Mouse (Mus musculus) limb, embryonic 15.5 days (tissue): ENCODE data around the gene Elfn2. TPM values are rescaled to one million over a fixed set of nuclear protein-coding genes. Genes with fewer than 3 reads are reported as not detected.

Experiments used
- ATAC-seq: fragments of 200-750 bp; cut with Nextera tagmentation; 2 replicates; pipeline ENCODE4 v1.8.0; 2017; ENCODE audit warnings: low read depth, moderate TSS enrichment; ENCODE audit not compliant: insufficient number of reproducible peaks, low FRiP score, low TSS enrichment
- H3K27ac ChIP-seq: fragments of 300-500 bp; sonication (generic); 2 replicates; pipeline ENCODE4 v1.5.1; 2015; ENCODE audit warnings: moderate library complexity, mild to moderate bottlenecking, inconsistent platforms
- H3K27me3 ChIP-seq: fragments of 300-500 bp; sonication (generic); 2 replicates; pipeline ENCODE4 v1.6.1; 2015; ENCODE audit warnings: inconsistent platforms
- H3K36me3 ChIP-seq: fragments of 300-500 bp; sonication (generic); 2 replicates; pipeline ENCODE4 v1.6.1; 2015; ENCODE audit warnings: inconsistent platforms
- H3K4me1 ChIP-seq: fragments of 300-500 bp; sonication (generic); 2 replicates; pipeline ENCODE4 v1.6.1; 2015; ENCODE audit warnings: inconsistent platforms
- H3K4me2 ChIP-seq: fragments of 300-500 bp; sonication (generic); 2 replicates; pipeline ENCODE4 v1.6.1; 2015; ENCODE audit warnings: mild to moderate bottlenecking, inconsistent platforms
- H3K4me3 ChIP-seq: fragments of 300-500 bp; sonication (generic); 2 replicates; pipeline ENCODE4 v1.5.1; 2015; ENCODE audit warnings: mild to moderate bottlenecking, inconsistent platforms
- H3K9ac ChIP-seq: fragments of 300-500 bp; sonication (generic); 2 replicates; pipeline ENCODE4 v1.6.1; 2015; ENCODE audit warnings: inconsistent platforms
- H3K9me3 ChIP-seq: fragments of 300-500 bp; sonication (generic); 2 replicates; pipeline ENCODE4 v1.6.1; 2016; ENCODE audit warnings: inconsistent platforms
- WGBS: fragments of 180-500 bp; shearing (Covaris S2); methylation state at CpG from one replicate; pipeline ENCODE4 v1.1.7; 2015; 5-methylcytosine and 5-hydroxymethylcytosine counted together
- polyA plus RNA-seq: library from polyadenylated mRNA; unstranded; fragments of >200 nt; fragmentation: Nextera tagmentation; extraction: Ambion mirVana; gene quantifications from 2 replicates; pipeline ENCODE4 v1.2.1, GENCODE M21; 2015

Gene Elfn2
- polyA plus RNA-seq, 1 experiment from 2014 or later = 0.05 TPM

DNA sequence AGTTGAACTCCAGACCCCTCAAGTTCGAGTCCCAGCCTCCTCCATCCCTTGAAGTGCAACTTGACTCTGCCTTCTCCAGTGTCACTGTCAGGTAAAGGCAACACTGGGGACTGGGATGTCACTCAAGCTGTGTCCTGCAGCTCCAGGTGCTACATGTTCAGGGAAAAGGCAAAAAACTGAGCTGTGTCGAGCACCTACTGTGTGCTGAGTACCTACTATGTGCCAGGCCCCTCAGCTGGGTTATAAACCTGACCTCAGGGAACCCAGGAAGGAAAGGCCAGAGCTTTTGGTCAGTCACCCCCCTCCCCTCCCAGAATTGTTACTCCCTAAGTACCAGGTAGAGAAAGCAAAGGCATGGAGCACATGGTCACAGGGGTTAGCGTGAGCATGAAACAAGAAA is 19.1 kb downstream of the Elfn2 start:
- peaks cover 18% of the 10 kb centered on the region for H3K27me3 ChIP-seq
- H3K4me2 ChIP-seq = no peak overlapping the region
- 50% methylated on average over 3 of the region's 3 CpGs for WGBS
- no peaks in the 10 kb centered on the region for H3K9me3 ChIP-seq
- H3K9ac ChIP-seq = no peak overlapping the region
- H3K27ac ChIP-seq = no peak overlapping the region
- no peak for ATAC-seq
- no peaks in the 10 kb centered on the region for H3K4me1 ChIP-seq
- H3K4me3 ChIP-seq = no peak overlapping the region
- no peaks in the 10 kb centered on the region for H3K36me3 ChIP-seq

DNA sequence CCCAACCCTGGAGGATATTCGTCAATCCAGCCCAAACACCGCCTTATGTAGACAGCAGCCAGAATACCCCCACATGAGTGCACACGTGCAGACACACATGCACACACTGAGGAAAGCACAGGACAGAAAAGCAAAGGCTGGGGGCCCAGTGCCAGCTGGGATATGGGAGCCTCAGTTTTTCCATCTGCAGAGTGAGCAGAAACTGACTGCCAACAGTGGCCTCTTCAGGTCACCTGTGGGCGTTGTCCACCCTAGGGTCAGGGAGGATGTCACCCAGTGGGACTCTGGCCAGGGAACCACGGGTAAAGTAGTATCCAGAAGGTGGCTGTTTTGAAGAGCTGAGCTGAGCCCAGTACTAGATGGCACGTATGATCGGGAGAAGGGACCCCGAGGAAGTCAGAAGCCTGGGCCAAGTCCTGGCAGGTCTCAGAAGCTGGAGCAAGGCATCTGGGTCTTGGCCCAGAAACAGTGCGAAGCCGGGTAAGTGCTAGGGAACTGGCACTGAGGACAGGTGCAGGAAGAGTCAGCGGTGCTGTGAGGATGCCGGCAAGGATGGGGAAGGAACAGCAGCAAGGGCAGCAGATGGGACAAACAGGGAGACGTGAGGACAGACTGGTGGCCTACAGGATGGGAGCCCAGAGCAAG is 20.0 kb downstream of the Elfn2 start:
- peaks cover 18% of the 10 kb centered on the region for H3K27me3 ChIP-seq
- no peak overlapping the region for H3K9ac ChIP-seq
- no peaks in the 10 kb centered on the region for H3K4me1 ChIP-seq
- H3K36me3 ChIP-seq = no peaks in the 10 kb centered on the region
- no peak overlapping the region for H3K4me3 ChIP-seq
- 75% methylated on average over 13 of the region's 13 CpGs for WGBS
- H3K4me2 ChIP-seq = no peak overlapping the region
- no peaks in the 10 kb centered on the region for H3K9me3 ChIP-seq
- ATAC-seq = no peak
- no peak overlapping the region for H3K27ac ChIP-seq

DNA sequence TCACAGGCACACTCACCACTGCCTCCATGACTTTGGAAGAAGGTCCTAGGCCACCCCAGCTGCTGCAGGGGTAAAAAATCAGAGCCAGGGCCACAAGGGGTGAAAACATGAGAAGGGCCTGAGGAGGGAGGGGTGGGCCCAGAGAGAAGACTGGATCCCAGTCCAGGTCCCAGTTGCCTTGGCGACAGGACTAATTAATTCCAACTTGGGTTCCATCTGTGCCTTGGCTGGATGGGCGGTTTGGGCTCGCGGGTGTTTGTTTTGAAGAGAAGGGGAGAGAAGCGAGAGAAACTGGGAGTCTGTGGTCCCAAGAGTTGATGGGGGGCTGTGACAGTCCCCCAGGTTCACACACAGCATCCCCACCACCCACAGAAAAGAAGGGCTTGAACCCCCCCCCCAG is 20.5 kb downstream of the Elfn2 start:
- H3K9me3 ChIP-seq = no peaks in the 10 kb centered on the region
- no peak for ATAC-seq
- WGBS = 26% methylated on average over 5 of the region's 5 CpGs

DNA sequence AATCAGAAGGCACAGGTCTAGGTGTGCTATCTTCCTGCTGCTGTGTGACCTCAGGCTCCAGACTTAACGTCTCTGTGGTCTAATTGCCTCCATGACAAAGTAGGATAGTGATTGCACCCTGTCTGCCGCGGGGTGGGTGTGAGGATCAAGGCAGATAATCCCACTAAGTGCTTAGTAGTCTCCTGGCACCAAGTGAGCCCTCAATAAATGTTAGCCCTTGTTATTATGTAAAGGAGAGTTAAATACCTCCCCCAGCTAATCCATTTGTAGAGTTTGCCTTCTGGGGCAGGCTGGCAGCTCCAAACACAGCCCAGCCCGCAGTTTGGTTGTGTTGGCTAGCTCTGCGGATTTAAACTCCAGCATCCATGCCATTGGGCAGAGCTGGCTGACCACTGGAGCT is 22.8 kb downstream of the Elfn2 start:
- Histone ChIP-seq H3K9me3 (no peaks in the 10 kb centered on the region), H3K9ac (no peak overlapping the region), H3K4me2 (no peak overlapping the region), H3K27me3 (peaks cover 18% of the 10 kb centered on the region), H3K27ac (no peak overlapping the region), H3K4me1 (peaks cover 9% of the 10 kb centered on the region; the same call in 1 of the 2 replicates), H3K36me3 (no peaks in the 10 kb centered on the region), H3K4me3 (no peak overlapping the region)
- WGBS = 13% methylated on average over 5 of the region's 5 CpGs
- ATAC-seq = no peak

More for the DNA sequence above, 20.5 kb downstream of the Elfn2 start:
- peaks cover 18% of the 10 kb centered on the region for H3K27me3 ChIP-seq
- no peak overlapping the region for H3K9ac ChIP-seq
- no peak overlapping the region for H3K4me3 ChIP-seq
- H3K27ac ChIP-seq = no peak overlapping the region
- no peak overlapping the region for H3K4me2 ChIP-seq
- no peaks in the 10 kb centered on the region for H3K4me1 ChIP-seq
- no peaks in the 10 kb centered on the region for H3K36me3 ChIP-seq

DNA sequence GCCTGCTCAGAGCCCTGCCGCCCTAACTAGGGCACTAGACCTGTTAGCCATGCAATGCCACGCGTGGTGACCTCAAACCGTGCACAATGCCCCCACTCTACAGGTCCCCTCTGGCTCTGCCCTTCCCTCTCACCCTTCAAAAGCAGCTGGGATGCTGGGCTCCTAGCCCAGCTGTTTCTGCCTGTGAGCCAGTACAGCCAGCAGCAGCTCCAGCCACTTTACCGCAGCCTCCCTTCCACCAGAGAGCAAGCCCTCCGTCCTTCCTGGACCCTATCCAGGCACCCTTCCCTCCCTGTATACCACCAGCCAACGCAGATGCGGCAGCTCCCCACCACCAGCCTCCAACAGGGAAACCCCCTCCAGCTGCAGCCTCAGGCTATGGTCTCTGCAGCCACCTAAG is 26.1 kb downstream of the Elfn2 start:
- H3K4me1 ChIP-seq = peaks cover 9% of the 10 kb centered on the region; the same call in 1 of the 2 replicates
- H3K4me2 ChIP-seq = no peak overlapping the region
- no peak overlapping the region for H3K4me3 ChIP-seq
- H3K27me3 ChIP-seq = peaks cover 6% of the 10 kb centered on the region
- H3K36me3 ChIP-seq = no peaks in the 10 kb centered on the region
- H3K9me3 ChIP-seq = no peaks in the 10 kb centered on the region
- 45% methylated on average over 8 of the region's 8 CpGs for WGBS
- no peak for ATAC-seq
- no peak overlapping the region for H3K27ac ChIP-seq
- H3K9ac ChIP-seq = no peak overlapping the region

DNA sequence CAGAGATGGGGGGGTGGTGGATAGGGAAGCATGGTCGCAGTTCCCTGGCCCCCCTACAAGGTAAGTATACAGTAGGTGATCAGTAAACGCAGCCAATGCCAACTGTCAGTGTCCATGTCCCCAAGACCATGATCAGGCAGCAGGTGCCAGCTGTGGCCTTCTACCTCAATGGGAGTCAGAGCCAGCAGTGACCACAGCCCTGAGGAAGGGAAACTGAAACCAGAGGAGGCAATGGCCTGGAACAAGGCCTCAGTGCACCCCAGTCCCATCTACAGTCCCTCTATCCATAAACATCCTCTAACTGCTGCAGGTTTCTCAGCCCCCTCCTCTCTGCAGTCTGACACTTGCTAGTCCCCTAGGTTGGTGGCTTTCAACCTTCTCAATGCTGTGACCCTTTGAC is 27.9 kb downstream of the Elfn2 start:
- no peak overlapping the region for H3K4me3 ChIP-seq
- no peak overlapping the region for H3K4me2 ChIP-seq
- H3K9me3 ChIP-seq = no peaks in the 10 kb centered on the region
- no peak overlapping the region for H3K9ac ChIP-seq
- peaks cover 9% of the 10 kb centered on the region; the same call in 1 of the 2 replicates for H3K4me1 ChIP-seq
- peaks cover under 1% of the 10 kb centered on the region for H3K27me3 ChIP-seq
- 88% methylated on average over 2 of the region's 2 CpGs for WGBS
- no peak for ATAC-seq
- H3K27ac ChIP-seq = no peak overlapping the region
- no peaks in the 10 kb centered on the region for H3K36me3 ChIP-seq

DNA sequence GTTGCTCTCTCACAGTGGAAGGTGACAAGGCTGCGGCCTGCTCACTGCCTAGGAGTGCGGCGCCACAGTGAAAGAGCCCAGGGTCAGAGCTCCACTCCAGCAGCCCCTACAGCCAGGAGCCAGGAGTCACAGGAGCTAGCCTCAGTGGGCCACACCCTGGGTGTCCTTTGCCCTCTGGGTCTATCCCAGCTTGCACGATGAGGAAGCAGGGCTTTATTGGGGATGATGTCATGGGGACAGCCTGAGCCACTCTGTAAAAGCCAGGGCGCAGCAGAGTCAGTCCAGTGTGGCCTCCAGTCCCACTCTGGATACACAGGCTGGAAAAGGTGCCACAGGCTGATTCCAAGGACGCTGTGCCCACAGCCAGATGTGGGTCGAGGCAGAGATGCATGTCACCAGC is 31.7 kb downstream of the Elfn2 start:
- ATAC-seq = no peak
- Histone ChIP-seq H3K9me3 (no peaks in the 10 kb centered on the region), H3K36me3 (no peaks in the 10 kb centered on the region), H3K27ac (no peak overlapping the region), H3K4me1 (peaks cover 22% of the 10 kb centered on the region), H3K4me2 (no peak overlapping the region), H3K9ac (no peak overlapping the region), H3K27me3 (0 out of 2 replicates have a peak, but pooled peaks cover 8% of the 10 kb centered on the region), H3K4me3 (no peak overlapping the region)
- WGBS = 68% methylated on average over 7 of the region's 7 CpGs

DNA sequence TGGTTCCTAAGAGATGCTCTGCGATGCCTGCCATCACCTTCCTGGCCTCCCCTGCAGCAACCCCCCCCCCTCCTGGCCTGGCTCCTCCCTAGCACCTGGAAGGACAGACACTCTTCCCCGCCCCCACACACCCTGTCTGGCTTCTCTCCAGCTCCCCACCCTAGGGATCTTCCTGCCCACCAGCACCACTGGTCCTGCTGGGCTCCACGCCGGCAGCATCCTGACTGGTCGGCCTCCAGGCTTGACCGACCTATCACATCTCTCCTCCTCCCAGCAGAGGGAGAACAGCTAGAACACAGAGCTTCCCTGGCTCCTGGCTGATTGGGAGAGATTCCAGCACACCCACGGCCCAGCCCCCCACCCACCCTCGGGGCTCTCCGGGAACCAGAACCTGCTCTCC is 34.5 kb downstream of the Elfn2 start:
- Histone ChIP-seq H3K27me3 (0 out of 2 replicates have a peak, but pooled peaks cover 8% of the 10 kb centered on the region), H3K9me3 (no peaks in the 10 kb centered on the region), H3K4me1 (peaks cover 32% of the 10 kb centered on the region), H3K4me2 (no peak overlapping the region), H3K4me3 (no peak overlapping the region), H3K27ac (no peak overlapping the region), H3K36me3 (no peaks in the 10 kb centered on the region), H3K9ac (no peak overlapping the region)
- 5% methylated on average over 9 of the region's 9 CpGs for WGBS
- ATAC-seq = no peak

DNA sequence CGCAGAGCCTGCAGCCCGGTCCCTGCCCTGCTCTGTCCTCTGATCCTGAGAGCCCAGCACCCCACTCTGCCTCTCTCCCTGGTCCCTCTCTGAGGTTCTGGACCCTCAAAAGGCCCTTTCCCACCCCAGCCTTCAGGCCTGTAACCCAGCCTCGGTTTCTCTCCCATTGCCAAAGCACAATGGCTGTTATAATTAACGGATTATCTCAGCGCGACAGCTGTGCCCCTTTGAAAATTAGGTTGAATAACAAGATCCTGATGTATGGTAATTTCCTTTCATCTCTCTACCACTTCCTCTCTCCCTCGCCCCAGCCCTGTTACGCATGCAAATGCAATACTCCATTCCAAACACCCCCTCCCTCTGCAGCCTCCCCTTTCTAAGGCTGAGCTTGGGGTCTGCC is 35.1 kb downstream of the Elfn2 start:
- no peak overlapping the region for H3K27ac ChIP-seq
- H3K36me3 ChIP-seq = no peaks in the 10 kb centered on the region
- no peak overlapping the region for H3K4me2 ChIP-seq
- H3K9me3 ChIP-seq = no peaks in the 10 kb centered on the region
- H3K27me3 ChIP-seq = 0 out of 2 replicates have a peak, but pooled peaks cover 8% of the 10 kb centered on the region
- peaks cover 32% of the 10 kb centered on the region for H3K4me1 ChIP-seq
- no peak for ATAC-seq
- H3K9ac ChIP-seq = no peak overlapping the region
- 27% methylated on average over 8 of the region's 8 CpGs for WGBS
- no peak overlapping the region for H3K4me3 ChIP-seq

DNA sequence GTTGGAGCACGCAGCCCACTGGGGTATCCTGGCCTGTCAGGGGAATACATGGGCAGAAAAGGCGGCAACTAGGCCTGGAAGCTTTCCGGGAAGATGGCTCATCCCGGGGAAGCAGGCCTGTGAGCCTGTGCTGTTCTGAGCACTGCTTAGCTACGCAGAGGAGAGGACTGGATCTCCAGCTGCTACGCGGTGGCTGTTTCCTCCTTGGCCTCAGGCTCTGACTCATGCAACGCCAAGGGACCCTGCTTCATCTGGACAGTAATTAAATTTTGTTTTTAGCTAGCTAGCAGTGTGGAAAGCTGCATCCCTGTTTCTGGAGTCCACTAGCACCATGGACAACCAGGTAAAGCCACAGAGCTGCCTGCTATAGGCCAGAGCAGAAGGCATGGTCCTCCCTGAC is 36.8 kb downstream of the Elfn2 start:
- ATAC-seq = no peak
- peaks cover 34% of the 10 kb centered on the region for H3K4me1 ChIP-seq
- H3K36me3 ChIP-seq = no peaks in the 10 kb centered on the region
- H3K27me3 ChIP-seq = 0 out of 2 replicates have a peak, but pooled peaks cover 12% of the 10 kb centered on the region
- no peak overlapping the region for H3K4me2 ChIP-seq
- no peak overlapping the region for H3K9ac ChIP-seq
- no peaks in the 10 kb centered on the region for H3K9me3 ChIP-seq
- H3K27ac ChIP-seq = no peak overlapping the region
- no peak overlapping the region for H3K4me3 ChIP-seq
- WGBS = 56% methylated on average over 8 of the region's 8 CpGs

DNA sequence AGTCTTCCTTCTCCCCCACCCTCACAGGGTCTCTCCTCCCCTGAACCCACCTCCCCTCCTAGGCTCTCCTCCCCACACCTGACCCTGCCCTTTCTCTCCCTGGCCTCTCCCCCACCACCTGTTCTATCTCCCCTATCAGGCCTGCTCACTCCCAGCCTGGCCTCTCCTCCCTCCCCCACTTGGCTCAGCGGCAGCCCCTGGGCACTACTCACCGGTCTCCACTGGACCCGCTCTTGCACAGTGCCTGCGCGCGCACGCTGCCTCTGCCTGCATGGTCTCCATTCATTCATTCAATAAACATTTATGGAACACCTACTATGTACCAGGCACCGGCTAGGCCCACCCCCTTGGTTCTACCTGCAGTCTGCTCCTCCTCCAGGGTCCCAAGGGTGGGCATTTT is 37.3 kb downstream of the Elfn2 start:
- H3K27ac ChIP-seq = no peak overlapping the region
- 0 out of 2 replicates have a peak, but pooled peaks cover 15% of the 10 kb centered on the region for H3K27me3 ChIP-seq
- peaks cover 34% of the 10 kb centered on the region for H3K4me1 ChIP-seq
- no peaks in the 10 kb centered on the region for H3K9me3 ChIP-seq
- H3K4me3 ChIP-seq = no peak overlapping the region
- WGBS = 85% methylated on average over 8 of the region's 8 CpGs
- H3K4me2 ChIP-seq = no peak overlapping the region
- no peaks in the 10 kb centered on the region for H3K36me3 ChIP-seq
- ATAC-seq = no peak
- no peak overlapping the region for H3K9ac ChIP-seq

DNA sequence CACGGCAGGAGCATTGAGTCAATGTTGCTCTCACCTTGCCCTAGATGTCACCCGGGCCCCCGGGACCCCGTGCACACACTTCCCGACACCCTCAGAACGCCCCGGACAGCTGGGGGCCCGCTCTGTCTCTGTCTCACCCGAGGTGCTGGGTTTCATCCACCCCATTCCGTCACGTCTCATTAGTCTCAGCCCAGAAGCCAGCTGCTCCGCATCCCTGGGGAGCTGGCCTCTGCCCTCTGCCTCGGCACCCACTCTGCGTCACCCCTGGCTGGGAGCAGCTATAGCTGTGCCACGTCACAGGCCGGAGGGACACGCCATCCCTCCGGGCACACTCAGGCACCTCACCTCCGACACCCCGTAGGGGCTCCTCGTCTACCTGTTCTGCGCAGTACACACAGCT is 38.3 kb downstream of the Elfn2 start:
- Histone ChIP-seq H3K4me2 (no peak overlapping the region), H3K27me3 (peaks cover 19% of the 10 kb centered on the region), H3K9ac (no peak overlapping the region), H3K4me3 (no peak overlapping the region), H3K4me1 (peaks cover 34% of the 10 kb centered on the region), H3K36me3 (no peaks in the 10 kb centered on the region), H3K27ac (no peak overlapping the region), H3K9me3 (no peaks in the 10 kb centered on the region)
- 76% methylated on average over 22 of the region's 22 CpGs for WGBS
- no peak for ATAC-seq

DNA sequence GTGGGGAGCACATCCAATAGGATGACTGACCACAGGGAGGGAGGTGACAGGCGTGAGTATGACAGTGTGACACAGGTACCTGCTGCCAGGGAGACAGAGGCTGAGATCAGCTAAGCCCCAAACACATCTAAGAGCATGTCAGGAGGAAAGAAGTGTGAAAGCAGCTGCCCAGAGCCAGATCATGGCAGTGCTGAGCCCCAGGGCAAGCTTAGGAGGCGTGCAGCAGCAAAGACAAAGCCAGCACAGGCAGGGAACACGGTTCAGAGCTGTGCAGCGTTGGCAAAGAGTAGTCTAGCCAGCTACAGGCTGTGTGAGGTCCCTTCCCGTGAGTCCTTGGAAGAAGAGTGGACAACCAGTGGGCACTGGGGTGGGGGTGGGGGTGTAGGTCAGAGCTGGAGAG is 40.9 kb downstream of the Elfn2 start:
- 53% methylated on average over 5 of the region's 5 CpGs for WGBS
- H3K27ac ChIP-seq = no peak overlapping the region
- H3K27me3 ChIP-seq = peaks cover 36% of the 10 kb centered on the region
- no peak overlapping the region for H3K4me2 ChIP-seq
- H3K9me3 ChIP-seq = no peaks in the 10 kb centered on the region
- H3K4me1 ChIP-seq = peaks cover 13% of the 10 kb centered on the region
- no peak for ATAC-seq
- no peak overlapping the region for H3K4me3 ChIP-seq
- no peak overlapping the region for H3K9ac ChIP-seq
- no peaks in the 10 kb centered on the region for H3K36me3 ChIP-seq
